Mouse (Mus musculus) G1E-ER4 (cell line): ENCODE measurements around the gene Gm10283. TPM values are rescaled to one million over a fixed set of nuclear protein-coding genes. Genes with fewer than 3 reads are reported as not detected.

Experiments
- GATA1 ChIP-seq: IDR thresholded peaks from one replicate; pipeline ENCODE4 v1.8.0; 2012; ENCODE audit warnings: low read length, inconsistent platforms
- polyA plus RNA-seq: library from polyadenylated mRNA; stranded (reverse); fragments of >175 nt; gene quantifications from 2 replicates; pipeline ENCODE4 v1.2.3, GENCODE M21; 2012

Gm10283 gene
- polyA plus RNA-seq, 1 experiment = not detected

- no peak for TF ChIP-seq GATA1
These were observed 116.4 kb downstream of the Gm10283 start for GRCm38 (mm10) chr8:60386589-60386988.

Other genes starting within 250 kb of the Gm10283 start
- not detected in 2 replicates for gene Aadat, start 2.7 kb upstream of the Gm10283 start, polyA plus RNA-seq
- not detected in 2 replicates for gene Mfap3l, start 129.6 kb upstream of the Gm10283 start, polyA plus RNA-seq